Mouse (Mus musculus): ENCODE measurements at regions not wholly inside any gene's neighbourhood (a gene's known extent, or its start where the extent isn't known, plus 50 kb on each side); places are given as distances from the start of the nearest gene placed in this dataset.

DNA sequence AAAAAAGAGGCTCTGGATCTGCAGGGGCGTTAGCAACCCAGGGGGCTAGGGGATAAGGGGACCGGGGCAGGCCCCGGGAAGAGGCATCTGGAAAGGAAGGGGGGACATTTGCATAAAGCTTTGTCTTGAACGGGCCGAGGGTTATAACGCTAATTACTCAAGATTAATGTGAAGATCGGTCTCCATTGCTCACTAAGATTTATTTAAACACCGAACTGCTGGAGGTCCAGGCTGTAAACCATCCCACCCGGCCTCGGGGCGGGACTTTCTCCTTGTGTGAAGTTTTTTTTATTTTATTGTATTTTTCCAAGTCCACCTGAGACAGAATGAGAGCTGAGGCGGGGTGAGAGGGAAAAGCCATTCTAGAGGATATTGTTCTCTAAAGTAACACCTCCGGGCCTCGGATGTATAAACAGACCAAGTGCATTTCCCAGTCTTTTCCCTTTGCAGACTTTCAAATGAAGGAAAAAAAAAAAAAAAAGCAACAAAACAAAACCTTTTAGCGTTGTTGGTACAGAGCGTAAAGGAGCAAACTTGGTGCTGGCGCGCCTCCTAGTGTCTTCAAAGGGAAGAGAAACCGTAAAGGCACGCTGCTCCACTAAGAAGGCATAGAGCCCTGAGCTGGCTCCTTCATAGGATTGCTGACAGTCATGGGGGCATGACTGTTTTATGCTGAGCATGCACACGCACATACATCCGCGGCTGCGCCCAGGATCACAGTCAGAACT is 313.3 kb downstream of the Parp8 start (continued):
- TF ChIP-seq JUND (IDR thresholded peaks at IDR 0.05; ENCODE audit: low read depth, low read length) (no peak), ELF1 (IDR thresholded peaks at IDR 0.05; ENCODE audit: low read depth, low read length) (no peak), TAL1 (IDR thresholded peaks at IDR 0.05; ENCODE audit: low read length) (no peak), POLR2A (IDR thresholded peaks at IDR 0.05; ENCODE audit: control insufficient read depth in 1 of 2, insufficient read depth in 1 of 2, low read depth in 1 of 2, low read length in 2 of 2, poor library complexity in 1 of 2) (no peak), ETS1 (IDR thresholded peaks at IDR 0.05; ENCODE audit: low read depth, low read length) (no peak), ZC3H11A (IDR thresholded peaks at IDR 0.05; ENCODE audit: low read depth, low read length) (peak; percentile 87), CHD1 (IDR thresholded peaks at IDR 0.05; ENCODE audit: low read depth, low read length) (no peak), USF1 (IDR thresholded peaks at IDR 0.05; ENCODE audit: low read depth, low read length) (no peak)

- H3K9ac ChIP-seq (ENCODE audit: control insufficient read depth, low read depth, low read length, poor library complexity, severe bottlenecking), result no peak overlapping the region; the same call in 1 of the 2 replicates
- H3K79me2 ChIP-seq (ENCODE audit: control insufficient read depth, insufficient read depth, low read length, poor library complexity), result no peaks in the 10 kb centered on the region
- peak; percentile 57 for DNase-seq (ENCODE audit: low read depth, low spot score)
- H3K36me3 ChIP-seq (ENCODE audit: control insufficient read depth in 1 of 2, insufficient read depth in 2 of 2, low read length in 2 of 2), result no peaks in the 10 kb centered on the region
- peak overlapping the region; percentile 40 to 43; a peak in 3 of 4 replicates for H3K4me3 ChIP-seq (ENCODE audit: control insufficient read depth in 1 of 2, insufficient read depth in 1 of 2, low read depth in 2 of 2, low read length in 2 of 2)
- H3K27me3 ChIP-seq (ENCODE audit: control insufficient read depth in 1 of 2, insufficient read depth in 2 of 2, low read length in 2 of 2), result no peaks in the 10 kb centered on the region
- H3K27ac ChIP-seq (ENCODE audit: control insufficient read depth, low read depth, low read length), result no peak overlapping the region
- H3K9me3 ChIP-seq (replicated peaks; ENCODE audit: insufficient read depth, low read length), result no peaks in the 10 kb centered on the region
- TF ChIP-seq TCF12 (IDR thresholded peaks at IDR 0.05; ENCODE audit: low read depth, low read length) (peak; percentile 22; the same call in 1 of the 2 replicates), TBP (IDR thresholded peaks at IDR 0.05; ENCODE audit: low read depth, low read length) (no peak), EP300 (IDR thresholded peaks at IDR 0.05; ENCODE audit: low read depth in 1 of 2, low read length in 2 of 2) (no peak), MAZ (IDR thresholded peaks at IDR 0.05; ENCODE audit: low read depth, low read length) (0 out of 2 replicates have a peak, but pooled peaks have one; percentile 25), SMC3 (IDR thresholded peaks at IDR 0.05; ENCODE audit: low read depth, low read length) (0 out of 2 replicates have a peak, but pooled peaks have one; percentile 22), ZNF384 (IDR thresholded peaks at IDR 0.05; ENCODE audit: low read depth, low read length) (peak; percentile 61; the same call in 1 of the 2 replicates)
- 0 out of 4 replicates have a peak, but pooled peaks cover 0 to 2% of the 10 kb centered on the region in 2 experiments for H3K4me1 ChIP-seq (ENCODE audit: control insufficient read depth in 1 of 2, insufficient read depth in 2 of 2, low read length in 2 of 2)
These were observed 314.0 kb downstream of the Parp8 start for GRCm38 (mm10) chr13:116711148-116711865.

DNA sequence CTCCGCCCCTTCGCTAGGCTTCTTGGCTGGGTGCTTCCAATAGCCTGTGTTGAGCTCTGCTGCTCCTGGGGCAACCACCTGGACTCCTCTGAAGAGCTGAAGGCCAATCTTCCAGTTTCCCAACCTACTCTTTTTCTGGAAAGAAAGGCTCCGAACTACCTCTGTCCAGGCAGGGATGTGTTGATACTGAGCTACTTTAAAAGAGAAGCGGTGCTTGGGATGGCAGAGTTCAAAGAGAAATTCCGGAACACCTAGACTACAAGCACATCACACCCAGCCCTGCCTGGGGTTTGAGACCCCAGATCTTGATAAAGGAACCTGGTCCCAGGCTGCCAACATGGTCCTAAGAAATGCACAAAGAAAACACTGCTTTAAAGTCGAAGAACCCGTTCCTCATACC is 315.7 kb downstream of the Parp8 start:
- H3K79me2 ChIP-seq (ENCODE audit: control insufficient read depth, insufficient read depth, low read length, poor library complexity), result no peaks in the 10 kb centered on the region
- no peak for DNase-seq (ENCODE audit: low read depth, low spot score)
- no peak overlapping the region for H3K9ac ChIP-seq (ENCODE audit: control insufficient read depth, low read depth, low read length, poor library complexity, severe bottlenecking)
- TF ChIP-seq POLR2AphosphoS5 (IDR thresholded peaks at IDR 0.05; ENCODE audit: borderline replicate concordance, low read depth, low read length) (no peak), ETS1 (IDR thresholded peaks at IDR 0.05; ENCODE audit: low read depth, low read length) (no peak)
- 0 out of 4 replicates have a peak, but pooled peaks cover 0 to 2% of the 10 kb centered on the region in 2 experiments for H3K4me1 ChIP-seq (ENCODE audit: control insufficient read depth in 1 of 2, insufficient read depth in 2 of 2, low read length in 2 of 2)
- no peaks in the 10 kb centered on the region for H3K36me3 ChIP-seq (ENCODE audit: control insufficient read depth in 1 of 2, insufficient read depth in 2 of 2, low read length in 2 of 2)
- no peaks in the 10 kb centered on the region for H3K27me3 ChIP-seq (ENCODE audit: control insufficient read depth in 1 of 2, insufficient read depth in 2 of 2, low read length in 2 of 2)
- H3K9me3 ChIP-seq (replicated peaks; ENCODE audit: insufficient read depth, low read length), result no peaks in the 10 kb centered on the region
- H3K27ac ChIP-seq (ENCODE audit: control insufficient read depth, low read depth, low read length), result no peak overlapping the region
- H3K4me3 ChIP-seq (ENCODE audit: control insufficient read depth in 1 of 2, insufficient read depth in 1 of 2, low read depth in 2 of 2, low read length in 2 of 2), result no peak overlapping the region

All from MEL (cell line).